Mouse (Mus musculus): Measurements from ENCODE around the gene Xrcc4. TPM values are rescaled to one million over a fixed set of nuclear protein-coding genes. Genes with fewer than 3 reads are reported as not detected.

The Xrcc4 gene
- polyA plus RNA-seq (2015; fragmentation: Illumina TruSeq; extraction: RNeasy Lipid Tissue Mini Kit (QIAGEN cat#74804); ENCODE audit: low read depth, low replicate concordance), result 15.9 TPM

GRCm38 (mm10) chr13:90088962-90089824, at the start of gene Xrcc4, which contains the start of gene Tmem167:
TSS of gene Xrcc4 (minus strand) at chr13:90089608.
TSS of gene Tmem167 (plus strand) at chr13:90089123.

GRCm38 (mm10) chr13:89741766-89742685, 347.4 kb downstream of the Xrcc4 start, which contains the start of gene Vcan:
TSS of gene Vcan (minus strand) at chr13:89742509.

Other genes starting within 250 kb of the Xrcc4 start
- 20.2 TPM for gene Tmem167, start 485 bp downstream of the Xrcc4 start, polyA plus RNA-seq (2015; fragmentation: Illumina TruSeq; extraction: RNeasy Lipid Tissue Mini Kit (QIAGEN cat#74804); ENCODE audit: low read depth, low replicate concordance)